13 mouse cellular contexts compared by ENCODE assay signal in genomic region chr1:36131154-36131553, GRCm38 (mm10).
A peak's percentile ranks its signal among the peaks of the same experiment; 100 is the strongest.
DNase-seq lines count a peak whose midpoint lies in the region; ATAC-seq lines count a peak whose summit lies in the region.
"Had no signal": no experiment of that assay in that cellular context is flagged by ENCODE, and none has a peak within 500 bp of the region (broad histone marks: within the 10 kb centered on the region; RNA-seq: fewer than 3 reads in every experiment).

No protein-coding gene starts in this region.

- H3K9me3 ChIP-seq in liver, embryonic 13.5 days (replicated peaks) = no peaks in the 10 kb centered on the region
- H3K9me3 ChIP-seq in midbrain, embryonic 13.5 days = no peaks in the 10 kb centered on the region; the same call in 1 of the 2 replicates
- H3K9me3 ChIP-seq: forebrain, embryonic 15.5 days had no signal

- peak; percentile 76 for DNase-seq in heart, adult 11 months
- DNase-seq in heart, postnatal 10 days = no peak
- peak; percentile 33 for DNase-seq in MEL-GATA-1-ER (ENCODE audit: extremely low read depth, low read depth)
- DNase-seq in liver, embryonic 13.5 days = no peak
- peak; percentile 77 for DNase-seq in thymus, postnatal 0 days (ENCODE audit: low spot score)
- DNase-seq in ovary, adult 18-20 months (ENCODE audit: low spot score) = no peak
- no peak for DNase-seq in ovary, postnatal 10 days (ENCODE audit: low spot score)
- DNase-seq: cerebellum, adult 18-20 months; embryo, embryonic 11 days; heart, postnatal 4 days had no signal

- WGBS in liver, embryonic 13.5 days (ENCODE audit: insufficient replicate concordance) = 4% methylated on average over 4 of the region's 4 CpGs
- 68% methylated on average over 4 of the region's 4 CpGs for WGBS in midbrain, embryonic 13.5 days

- peak overlapping the region; percentile 52 for H3K9ac ChIP-seq in liver, embryonic 13.5 days
- H3K9ac ChIP-seq in midbrain, embryonic 13.5 days (replicated peaks) = no peak overlapping the region
- H3K9ac ChIP-seq: forebrain, embryonic 15.5 days had no signal

- H3K4me1 ChIP-seq in liver, embryonic 13.5 days (replicated peaks) = peaks cover 80% of the 10 kb centered on the region
- H3K4me1 ChIP-seq in midbrain, embryonic 13.5 days (replicated peaks) = 0 out of 2 replicates have a peak, but pooled peaks cover 4% of the 10 kb centered on the region

- no peak overlapping the region for H3K4me3 ChIP-seq in liver, embryonic 13.5 days (replicated peaks)
- H3K4me3 ChIP-seq in midbrain, embryonic 13.5 days (replicated peaks) = no peak overlapping the region
- H3K4me3 ChIP-seq: forebrain, embryonic 15.5 days had no signal

- H3K36me3 ChIP-seq in liver, embryonic 13.5 days = no peaks in the 10 kb centered on the region
- H3K36me3 ChIP-seq in midbrain, embryonic 13.5 days = no peaks in the 10 kb centered on the region
- H3K36me3 ChIP-seq: forebrain, embryonic 15.5 days had no signal

- peak overlapping the region; percentile 59 for H3K4me2 ChIP-seq in liver, embryonic 13.5 days
- H3K4me2 ChIP-seq in midbrain, embryonic 13.5 days (replicated peaks) = no peak overlapping the region
- H3K4me2 ChIP-seq: forebrain, embryonic 15.5 days had no signal

- ATAC-seq in liver, embryonic 13.5 days (ENCODE audit: low read depth) = no peak
- ATAC-seq in midbrain, embryonic 13.5 days = no peak
- ATAC-seq: forebrain, embryonic 15.5 days had no signal

- H3K27me3 ChIP-seq in liver, embryonic 13.5 days = no peaks in the 10 kb centered on the region
- H3K27me3 ChIP-seq in midbrain, embryonic 13.5 days = no peaks in the 10 kb centered on the region
- H3K27me3 ChIP-seq: CH12.LX; forebrain, embryonic 15.5 days had no signal

- peak overlapping the region; percentile 90 for H3K27ac ChIP-seq in liver, embryonic 13.5 days
- no peak overlapping the region for H3K27ac ChIP-seq in midbrain, embryonic 13.5 days
- H3K27ac ChIP-seq: forebrain, embryonic 15.5 days had no signal

- intact Hi-C loops in heart, postnatal 10 days (cut with DNase I) = loop anchor here (10.0 kb wide), 3 partner anchors 286 to 1236 kb away; no protein-coding TSS in a partner anchor

Comparison
In these comparisons a context has a peak if more than half of its experiments do, and no peak if none do; other contexts are left out.
1. DNase-seq: peak in heart, adult 11 months (single experiment), MEL-GATA-1-ER (single experiment) and thymus, postnatal 0 days (single experiment); none in heart, postnatal 10 days (0 of 2), liver, embryonic 13.5 days (single experiment), ovary, adult 18-20 months (single experiment) and ovary, postnatal 10 days (single experiment).